Comparison of ENCODE assay signal across 8 mouse cellular contexts in the genomic region with DNA sequence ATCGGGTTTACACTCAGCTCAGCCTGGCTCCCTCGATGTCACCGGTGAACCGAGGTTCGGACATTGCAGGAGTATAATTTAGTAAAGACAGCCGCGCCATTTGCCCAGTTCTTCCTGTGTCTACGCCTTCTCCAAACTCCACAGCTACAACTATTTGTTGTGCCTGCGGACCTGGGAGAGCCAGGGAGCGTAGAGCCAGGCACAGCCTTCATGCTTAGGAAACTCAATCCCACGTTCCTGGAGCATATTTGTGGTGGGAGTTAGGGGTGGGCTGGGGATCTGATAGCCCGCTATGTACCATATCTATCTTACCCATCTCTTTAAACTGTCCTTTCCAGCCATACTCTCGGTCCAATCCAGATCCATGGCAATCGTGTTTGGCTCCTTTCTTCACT. TPM values are rescaled to one million over a fixed set of nuclear protein-coding genes. Genes with fewer than 3 reads are reported as not detected.
DNase-seq lines count a peak whose midpoint lies in the region; ATAC-seq and TF ChIP-seq lines count a peak whose summit lies in the region.

No protein-coding gene starts in this region.

- no peak for DNase-seq in heart, postnatal 36 days
- DNase-seq in liver, embryonic 14.5 days (ENCODE audit: low read depth in 3 of 3, low spot score in 3 of 3): no peak
- no peak for DNase-seq in adrenal gland, postnatal 14 days
- no peak for DNase-seq in spleen, adult 12 weeks (ENCODE audit: low spot score)
- no peak for DNase-seq in spleen, postnatal 10 days (ENCODE audit: low spot score in 2 of 2)

- H3K27ac ChIP-seq in heart, embryonic 11.5 days (ENCODE audit: low read depth, low read length): peak overlapping the region; percentile 76
- peak overlapping the region; percentile 79 for H3K27ac ChIP-seq in forebrain, embryonic 12.5 days
- peak overlapping the region; percentile 48 for H3K27ac ChIP-seq in liver, embryonic 14.5 days

- peak overlapping the region; percentile 81 for H3K9ac ChIP-seq in heart, embryonic 11.5 days (ENCODE audit: low read depth, low read length)
- peak overlapping the region; percentile 83 for H3K9ac ChIP-seq in forebrain, embryonic 12.5 days
- peak overlapping the region; percentile 80 for H3K9ac ChIP-seq in liver, embryonic 14.5 days (replicated peaks)

- no peak for TF ChIP-seq EP300 in liver, embryonic 14.5 days (IDR thresholded peaks at IDR 0.05; ENCODE audit: low read depth)

- WGBS in heart, embryonic 11.5 days (ENCODE audit: insufficient replicate concordance): 2% methylated on average over 14 of the region's 14 CpGs
- WGBS in forebrain, embryonic 12.5 days: 4% methylated on average over 14 of the region's 14 CpGs
- WGBS in liver, embryonic 14.5 days (ENCODE audit: insufficient replicate concordance): 2% methylated on average over 14 of the region's 14 CpGs

- H3K4me2 ChIP-seq in heart, embryonic 11.5 days: peak overlapping the region; percentile 70
- peak overlapping the region; percentile 83 for H3K4me2 ChIP-seq in forebrain, embryonic 12.5 days
- peak overlapping the region; percentile 97 for H3K4me2 ChIP-seq in liver, embryonic 14.5 days (ENCODE audit: low read depth)

- ATAC-seq in heart, embryonic 11.5 days (replicated peaks; ENCODE audit: insufficient number of reproducible peaks, low FRiP score, low TSS enrichment): no peak
- no peak for ATAC-seq in forebrain, embryonic 12.5 days (ENCODE audit: low FRiP score)
- ATAC-seq in liver, embryonic 14.5 days (ENCODE audit: insufficient read depth): no peak

- H3K36me3 ChIP-seq in heart, embryonic 11.5 days (ENCODE audit: control insufficient read depth, insufficient read depth, low read length): peaks cover 7% of the 10 kb centered on the region; the same call in 1 of the 2 replicates
- peaks cover 35% of the 10 kb centered on the region for H3K36me3 ChIP-seq in C2C12 (ENCODE audit: control insufficient read depth, insufficient read depth)
- H3K36me3 ChIP-seq in forebrain, embryonic 12.5 days (replicated peaks): peaks cover 32% of the 10 kb centered on the region
- H3K36me3 ChIP-seq in liver, embryonic 14.5 days (replicated peaks; ENCODE audit: control insufficient read depth, insufficient read depth, low read depth): peaks cover 26% of the 10 kb centered on the region

- TF ChIP-seq CTCF in C2C12 (IDR thresholded peaks at IDR 0.05; ENCODE audit: control insufficient read depth, insufficient read depth, insufficient read length): no peak
- TF ChIP-seq CTCF in liver, embryonic 14.5 days (IDR thresholded peaks at IDR 0.05; ENCODE audit: low read depth): no peak

- peaks cover 77% of the 10 kb centered on the region for H3K79me2 ChIP-seq in C2C12 (ENCODE audit: control insufficient read depth, insufficient read depth)

- peaks cover 63% of the 10 kb centered on the region for H3K79me3 ChIP-seq in C2C12 (ENCODE audit: low read depth)

- H3K4me3 ChIP-seq in heart, embryonic 11.5 days (ENCODE audit: low read depth, low read length): peak overlapping the region; percentile 67
- H3K4me3 ChIP-seq in C2C12 (ENCODE audit: insufficient read depth, poor library complexity, severe bottlenecking): peak overlapping the region; percentile 93
- H3K4me3 ChIP-seq in forebrain, embryonic 12.5 days (replicated peaks): peak overlapping the region; percentile 68
- peak overlapping the region; percentile 72 to 78 for H3K4me3 ChIP-seq in liver, embryonic 14.5 days (ENCODE audit: insufficient read depth in 1 of 2, low read depth in 2 of 2, low read length in 2 of 2)

- intact Hi-C loops in heart, postnatal 36 days (cut with DNase I): no loop called here

- peaks cover 19% of the 10 kb centered on the region for H3K4me1 ChIP-seq in heart, embryonic 11.5 days (ENCODE audit: control insufficient read depth, insufficient read depth, low read length)
- H3K4me1 ChIP-seq in forebrain, embryonic 12.5 days: peaks cover 24% of the 10 kb centered on the region
- peaks cover 13 to 18% of the 10 kb centered on the region in 2 experiments for H3K4me1 ChIP-seq in liver, embryonic 14.5 days (replicated peaks; ENCODE audit: control insufficient read depth in 2 of 2, insufficient read depth in 2 of 2, low read length in 1 of 2)

- H3K9me3 ChIP-seq in heart, embryonic 11.5 days (replicated peaks; ENCODE audit: control insufficient read depth, low read length): no peaks in the 10 kb centered on the region
- H3K9me3 ChIP-seq in forebrain, embryonic 12.5 days: no peaks in the 10 kb centered on the region
- no peaks in the 10 kb centered on the region for H3K9me3 ChIP-seq in liver, embryonic 14.5 days (ENCODE audit: control insufficient read depth, low read length)

- H3ac ChIP-seq in C2C12 (ENCODE audit: control insufficient read depth, insufficient read length, low read depth): peak overlapping the region; percentile 87

- no peaks in the 10 kb centered on the region for H3K27me3 ChIP-seq in heart, embryonic 11.5 days (ENCODE audit: control insufficient read depth, insufficient read depth, low read length)
- H3K27me3 ChIP-seq in C2C12 (ENCODE audit: control insufficient read depth, insufficient read depth, insufficient read length): no peaks in the 10 kb centered on the region
- no peaks in the 10 kb centered on the region for H3K27me3 ChIP-seq in forebrain, embryonic 12.5 days
- H3K27me3 ChIP-seq in liver, embryonic 14.5 days (ENCODE audit: control insufficient read depth, insufficient read depth, low read length): no peaks in the 10 kb centered on the region

TF ChIP-seq in C2C12, 6 proteins besides CTCF, POLR2A, EP300 and RAD21:
- no peak for TF ChIP-seq MAX (IDR thresholded peaks at IDR 0.05)
- TF ChIP-seq FOSL1 (IDR thresholded peaks at IDR 0.05; ENCODE audit: insufficient read depth, low read length, poor library complexity, severe bottlenecking): no peak
- TF ChIP-seq USF1 (IDR thresholded peaks at IDR 0.05; ENCODE audit: low read depth): no peak
- no peak for TF ChIP-seq MYOD1 (IDR thresholded peaks at IDR 0.05; ENCODE audit: control insufficient read depth, insufficient read length, low read depth)
- no peak for TF ChIP-seq CEBPB (IDR thresholded peaks at IDR 0.05; ENCODE audit: low read depth)
- no peak for TF ChIP-seq MYOG (IDR thresholded peaks at IDR 0.05; ENCODE audit: control insufficient read depth, extremely low read depth, insufficient read length)

RNA-seq across cellular contexts. Expression of a gene that starts 0.5 kb away (rescaled TPM):
- 107 and 114 TPM in 2 replicates for polyA plus RNA-seq in heart, embryonic 11.5 days (2014; fragmentation: Nextera tagmentation; extraction: Ambion mirVana)
- 10 to 100 TPM; 39.1 to 42.9 TPM for total RNA-seq in heart, postnatal 36 days (2021)
- polyA plus RNA-seq in C2C12 (2012; fragmentation: generic; extraction: Trizol): 61.1 TPM
- 93.8 and 97.1 TPM in 2 replicates for polyA plus RNA-seq in forebrain, embryonic 12.5 days (2016; fragmentation: Nextera tagmentation; extraction: Ambion mirVana)
- 29.2 and 41.7 TPM in 2 replicates for polyA plus RNA-seq in liver, embryonic 14.5 days (2012; rRNA removed)
- polyA plus RNA-seq in liver, embryonic 14.5 days (2014; fragmentation: Nextera tagmentation; extraction: Ambion mirVana): 73.9 and 77.8 TPM in 2 replicates
- total RNA-seq in adrenal gland, postnatal 14 days (2021): 81.5 and 90.2 TPM in 2 replicates

RNA-seq across cellular contexts. Expression of a gene that starts 0.6 kb away (rescaled TPM):
- 81.1 and 92.5 TPM in 2 replicates for polyA plus RNA-seq in heart, embryonic 11.5 days (2014; fragmentation: Nextera tagmentation; extraction: Ambion mirVana)
- 10 to 100 TPM; 38.4 to 42.1 TPM for total RNA-seq in heart, postnatal 36 days (2021)
- polyA plus RNA-seq in C2C12 (2012; fragmentation: generic; extraction: Trizol): 60.7 TPM
- polyA plus RNA-seq in forebrain, embryonic 12.5 days (2016; fragmentation: Nextera tagmentation; extraction: Ambion mirVana): 72.0 and 72.7 TPM in 2 replicates
- polyA plus RNA-seq in liver, embryonic 14.5 days (2012; rRNA removed): 6.3 and 6.7 TPM in 2 replicates
- 12.6 and 13.2 TPM in 2 replicates for polyA plus RNA-seq in liver, embryonic 14.5 days (2014; fragmentation: Nextera tagmentation; extraction: Ambion mirVana)
- total RNA-seq in adrenal gland, postnatal 14 days (2021): 47.9 and 49.4 TPM in 2 replicates

RNA-seq across cellular contexts. Expression of a gene that starts 13.9 kb away (rescaled TPM):
- polyA plus RNA-seq in heart, embryonic 11.5 days (2014; fragmentation: Nextera tagmentation; extraction: Ambion mirVana): 82.4 and 88.3 TPM in 2 replicates
- 1 to 10 TPM; 4.8 to 5.1 TPM for total RNA-seq in heart, postnatal 36 days (2021)
- polyA plus RNA-seq in C2C12 (2012; fragmentation: generic; extraction: Trizol): 164 TPM
- 55.3 and 55.7 TPM in 2 replicates for polyA plus RNA-seq in forebrain, embryonic 12.5 days (2016; fragmentation: Nextera tagmentation; extraction: Ambion mirVana)
- 34.2 and 42.3 TPM in 2 replicates for polyA plus RNA-seq in liver, embryonic 14.5 days (2012; rRNA removed)
- 99.5 and 116 TPM in 2 replicates for polyA plus RNA-seq in liver, embryonic 14.5 days (2014; fragmentation: Nextera tagmentation; extraction: Ambion mirVana)
- total RNA-seq in adrenal gland, postnatal 14 days (2021): 34.1 and 45.0 TPM in 2 replicates

RNA-seq across cellular contexts. Expression of a gene that starts 24.7 kb away (rescaled TPM):
- 130 and 154 TPM in 2 replicates for polyA plus RNA-seq in heart, embryonic 11.5 days (2014; fragmentation: Nextera tagmentation; extraction: Ambion mirVana)
- total RNA-seq in heart, postnatal 36 days (2021): 100 to 1,000 TPM; 151 to 156 TPM
- 111 TPM for polyA plus RNA-seq in C2C12 (2012; fragmentation: generic; extraction: Trizol)
- 161 and 169 TPM in 2 replicates for polyA plus RNA-seq in forebrain, embryonic 12.5 days (2016; fragmentation: Nextera tagmentation; extraction: Ambion mirVana)
- polyA plus RNA-seq in liver, embryonic 14.5 days (2012; rRNA removed): 24.1 and 28.2 TPM in 2 replicates
- 55.6 and 57.2 TPM in 2 replicates for polyA plus RNA-seq in liver, embryonic 14.5 days (2014; fragmentation: Nextera tagmentation; extraction: Ambion mirVana)
- 177 and 186 TPM in 2 replicates for total RNA-seq in adrenal gland, postnatal 14 days (2021)

RNA-seq across cellular contexts. Expression of a gene that starts 24.7 kb away (rescaled TPM):
- 57.0 and 63.9 TPM in 2 replicates for polyA plus RNA-seq in heart, embryonic 11.5 days (2014; fragmentation: Nextera tagmentation; extraction: Ambion mirVana)
- total RNA-seq in heart, postnatal 36 days (2021): 10 to 100 TPM in 1 of 2 experiments, 1 to 10 TPM in 1; 9.4 to 10.3 TPM
- 41.3 TPM for polyA plus RNA-seq in C2C12 (2012; fragmentation: generic; extraction: Trizol)
- 76.8 and 79.7 TPM in 2 replicates for polyA plus RNA-seq in forebrain, embryonic 12.5 days (2016; fragmentation: Nextera tagmentation; extraction: Ambion mirVana)
- 10.6 and 14.5 TPM in 2 replicates for polyA plus RNA-seq in liver, embryonic 14.5 days (2012; rRNA removed)
- polyA plus RNA-seq in liver, embryonic 14.5 days (2014; fragmentation: Nextera tagmentation; extraction: Ambion mirVana): 20.6 and 22.1 TPM in 2 replicates
- total RNA-seq in adrenal gland, postnatal 14 days (2021): 26.3 and 29.6 TPM in 2 replicates
